Mouse (Mus musculus) bone marrow macrophage, adult 2 months (primary cell): ENCODE results near the gene Gpn3.

Experiments used
- CTCF ChIP-seq: IDR thresholded peaks from 2 replicates; pipeline ENCODE4 v1.5.1; 2012; ENCODE audit warnings: low read depth, mild to moderate bottlenecking, low read length, moderate library complexity
- POLR2A ChIP-seq: IDR thresholded peaks from 2 replicates; pipeline ENCODE4 v1.6.1; 2012; ENCODE audit warnings: mild to moderate bottlenecking, low read depth, low read length, borderline replicate concordance

GRCm38 (mm10) chr5:122327283-122327682 lies 44.4 kb upstream of the Gpn3 start:
- TF ChIP-seq CTCF (no peak), POLR2A (no peak)
